Mouse (Mus musculus): ENCODE data around the gene Abi2. TPM values are rescaled to one million over a fixed set of nuclear protein-coding genes. Genes with fewer than 3 reads are reported as not detected.

The Abi2 gene
- polyA plus RNA-seq, 1 experiment = 54.8 TPM

DNA sequence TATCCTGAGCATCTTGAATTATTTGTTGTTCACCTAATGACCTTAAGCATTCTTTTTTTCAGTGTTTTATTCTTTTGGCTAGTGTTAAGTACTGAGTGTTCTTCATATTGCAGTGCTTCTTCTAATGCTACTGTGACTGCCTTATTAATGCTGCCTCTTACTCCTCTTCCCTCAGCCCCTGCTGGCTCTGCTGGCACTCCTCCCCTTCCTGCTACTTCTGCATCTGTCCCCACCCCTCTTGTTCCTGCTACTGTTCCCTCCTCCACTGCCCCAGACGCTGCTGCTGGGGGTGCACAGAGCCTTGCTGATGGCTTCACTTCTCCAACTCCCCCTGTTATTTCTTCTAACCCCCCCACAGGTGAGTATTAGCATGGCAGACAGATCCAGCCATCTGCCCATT, 40.5 kb downstream of the Abi2 start:
- TF ChIP-seq POLR2A (IDR thresholded peaks at IDR 0.05; ENCODE audit: borderline replicate concordance, insufficient read depth, low read length) (no peak), CTCF (IDR thresholded peaks at IDR 0.05; ENCODE audit: borderline replicate concordance, insufficient read depth, low read depth, low read length) (no peak)
- DNase-seq = peak in 1 of 2 experiments; percentile 18
- WGBS = 4% methylated on average over 1 of the region's 1 CpGs
- peaks cover 3% of the 10 kb centered on the region for H3K4me1 ChIP-seq (ENCODE audit: control insufficient read depth, insufficient read depth, low read length)
- no peak overlapping the region for H3K27ac ChIP-seq (ENCODE audit: insufficient read depth, low read length)
- H3K27me3 ChIP-seq (ENCODE audit: control insufficient read depth, insufficient read depth, low read length) = no peaks in the 10 kb centered on the region
- no peak overlapping the region for H3K4me3 ChIP-seq (replicated peaks; ENCODE audit: insufficient read depth, low read depth, low read length)

DNA sequence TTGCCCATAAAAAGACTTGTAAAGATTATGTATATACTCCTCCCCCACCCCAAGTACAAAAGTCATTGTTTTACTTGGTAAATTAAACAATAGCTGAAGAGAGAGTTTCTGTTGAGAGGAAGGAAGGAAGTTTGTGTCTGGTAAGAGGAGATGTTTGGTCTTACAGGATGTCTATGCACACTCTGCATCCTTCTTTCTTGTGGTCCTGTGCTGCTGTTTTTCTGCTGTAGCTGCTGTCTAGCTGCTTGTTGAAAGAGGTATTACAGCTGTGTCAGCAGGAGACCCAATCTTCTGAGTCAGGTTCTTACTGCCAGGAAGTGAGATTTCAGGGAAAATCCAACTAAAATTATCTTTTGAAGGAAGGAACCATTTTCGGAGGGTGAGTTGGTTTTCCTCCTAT, 51.2 kb downstream of the Abi2 start:
- no peak for DNase-seq
- Histone ChIP-seq H3K4me1 (ENCODE audit: control insufficient read depth, insufficient read depth, low read length) (no peaks in the 10 kb centered on the region), H3K27ac (ENCODE audit: insufficient read depth, low read length) (no peak overlapping the region), H3K4me3 (replicated peaks; ENCODE audit: insufficient read depth, low read depth, low read length) (no peak overlapping the region), H3K27me3 (ENCODE audit: control insufficient read depth, insufficient read depth, low read length) (no peaks in the 10 kb centered on the region)
- 87% methylated on average over 1 of the region's 1 CpGs for WGBS
- TF ChIP-seq POLR2A (IDR thresholded peaks at IDR 0.05; ENCODE audit: borderline replicate concordance, insufficient read depth, low read length) (no peak), CTCF (IDR thresholded peaks at IDR 0.05; ENCODE audit: borderline replicate concordance, insufficient read depth, low read depth, low read length) (no peak)

GRCm38 (mm10) chr1:60469491-60469890, 60.1 kb downstream of the Abi2 start:
- no peak for TF ChIP-seq CTCF (IDR thresholded peaks at IDR 0.05; ENCODE audit: borderline replicate concordance, insufficient read depth, low read depth, low read length)
- TF ChIP-seq POLR2A (IDR thresholded peaks at IDR 0.05; ENCODE audit: borderline replicate concordance, insufficient read depth, low read length) = no peak
- DNase-seq = no peak
- H3K27ac ChIP-seq (ENCODE audit: insufficient read depth, low read length) = no peak overlapping the region

DNA sequence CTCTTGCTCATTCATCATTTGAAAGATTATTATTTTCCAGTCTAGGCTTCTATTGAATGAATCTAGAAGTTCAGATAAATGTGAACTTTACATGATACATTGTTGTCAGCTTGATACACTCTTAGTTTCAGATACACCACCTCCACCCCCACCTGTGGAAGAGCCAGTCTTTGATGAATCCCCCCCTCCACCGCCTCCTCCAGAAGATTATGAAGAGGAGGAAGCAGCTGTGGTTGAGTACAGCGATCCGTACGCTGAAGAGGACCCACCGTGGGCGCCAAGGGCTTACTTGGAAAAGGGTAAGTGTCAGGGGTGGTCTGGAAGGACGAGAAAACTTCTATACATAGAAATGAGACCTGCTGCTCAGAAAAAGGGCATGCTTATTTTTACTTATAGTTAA, 61.1 kb downstream of the Abi2 start:
- no peak overlapping the region for H3K27ac ChIP-seq (ENCODE audit: insufficient read depth, low read length)
- DNase-seq = no peak
- 82% methylated on average over 7 of the region's 7 CpGs for WGBS
- no peak for TF ChIP-seq POLR2A (IDR thresholded peaks at IDR 0.05; ENCODE audit: borderline replicate concordance, insufficient read depth, low read length)
- no peak for TF ChIP-seq CTCF (IDR thresholded peaks at IDR 0.05; ENCODE audit: borderline replicate concordance, insufficient read depth, low read depth, low read length)
- H3K4me3 ChIP-seq (replicated peaks; ENCODE audit: insufficient read depth, low read depth, low read length) = no peak overlapping the region
- H3K4me1 ChIP-seq (ENCODE audit: control insufficient read depth, insufficient read depth, low read length) = no peaks in the 10 kb centered on the region
- no peaks in the 10 kb centered on the region for H3K27me3 ChIP-seq (ENCODE audit: control insufficient read depth, insufficient read depth, low read length)

More at GRCm38 (mm10) chr1:60469491-60469890, 60.1 kb downstream of the Abi2 start:
- H3K4me1 ChIP-seq (ENCODE audit: control insufficient read depth, insufficient read depth, low read length) = no peaks in the 10 kb centered on the region
- H3K4me3 ChIP-seq (replicated peaks; ENCODE audit: insufficient read depth, low read depth, low read length) = no peak overlapping the region
- 72% methylated on average over 2 of the region's 2 CpGs for WGBS
- no peaks in the 10 kb centered on the region for H3K27me3 ChIP-seq (ENCODE audit: control insufficient read depth, insufficient read depth, low read length)

DNA sequence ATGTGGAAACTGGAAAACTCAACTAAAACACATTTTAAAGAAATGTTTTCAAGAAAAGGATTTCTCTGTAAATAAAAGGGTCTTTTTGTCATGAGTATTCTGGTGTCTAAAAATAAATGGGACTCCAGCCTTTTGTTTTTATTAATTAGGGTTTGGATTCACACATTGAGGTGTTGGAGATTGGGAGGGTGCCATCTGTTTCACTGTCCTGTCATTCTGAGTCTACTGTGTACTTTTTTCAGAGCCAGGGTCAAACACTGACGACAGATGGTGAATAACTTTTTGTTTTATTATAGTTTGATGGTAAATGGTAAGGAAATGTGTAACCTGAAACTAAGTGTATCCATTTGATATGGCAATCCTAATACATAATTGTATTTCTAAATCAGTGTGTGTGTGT, 72.1 kb downstream of the Abi2 start:
- Histone ChIP-seq H3K4me1 (ENCODE audit: control insufficient read depth, insufficient read depth, low read length) (peaks cover 4% of the 10 kb centered on the region; the same call in 1 of the 2 replicates), H3K27me3 (ENCODE audit: control insufficient read depth, insufficient read depth, low read length) (no peaks in the 10 kb centered on the region), H3K27ac (ENCODE audit: insufficient read depth, low read length) (no peak overlapping the region), H3K4me3 (replicated peaks; ENCODE audit: insufficient read depth, low read depth, low read length) (no peak overlapping the region)
- DNase-seq = peak in 1 of 2 experiments; percentile 68
- TF ChIP-seq CTCF (IDR thresholded peaks at IDR 0.05; ENCODE audit: borderline replicate concordance, insufficient read depth, low read depth, low read length) (no peak), POLR2A (IDR thresholded peaks at IDR 0.05; ENCODE audit: borderline replicate concordance, insufficient read depth, low read length) (no peak)
- WGBS = 5% methylated on average over 1 of the region's 1 CpGs

GRCm38 (mm10) chr1:60482881-60483280, 73.5 kb downstream of the Abi2 start:
- TF ChIP-seq POLR2A (IDR thresholded peaks at IDR 0.05; ENCODE audit: borderline replicate concordance, insufficient read depth, low read length) (no peak), CTCF (IDR thresholded peaks at IDR 0.05; ENCODE audit: borderline replicate concordance, insufficient read depth, low read depth, low read length) (no peak)
- Histone ChIP-seq H3K27ac (ENCODE audit: insufficient read depth, low read length) (no peak overlapping the region), H3K4me1 (ENCODE audit: control insufficient read depth, insufficient read depth, low read length) (peaks cover 4% of the 10 kb centered on the region; the same call in 1 of the 2 replicates), H3K4me3 (replicated peaks; ENCODE audit: insufficient read depth, low read depth, low read length) (no peak overlapping the region), H3K27me3 (ENCODE audit: control insufficient read depth, insufficient read depth, low read length) (no peaks in the 10 kb centered on the region)
- no peak for DNase-seq
- WGBS = 98% methylated on average over 1 of the region's 1 CpGs

GRCm38 (mm10) chr1:60485649-60486048, 76.2 kb downstream of the Abi2 start:
- TF ChIP-seq POLR2A (IDR thresholded peaks at IDR 0.05; ENCODE audit: borderline replicate concordance, insufficient read depth, low read length) (no peak), CTCF (IDR thresholded peaks at IDR 0.05; ENCODE audit: borderline replicate concordance, insufficient read depth, low read depth, low read length) (no peak)
- Histone ChIP-seq H3K27ac (ENCODE audit: insufficient read depth, low read length) (no peak overlapping the region), H3K27me3 (ENCODE audit: control insufficient read depth, insufficient read depth, low read length) (no peaks in the 10 kb centered on the region), H3K4me1 (ENCODE audit: control insufficient read depth, insufficient read depth, low read length) (peaks cover 28% of the 10 kb centered on the region), H3K4me3 (replicated peaks; ENCODE audit: insufficient read depth, low read depth, low read length) (no peak overlapping the region)
- no peak for DNase-seq
- 88% methylated on average over 3 of the region's 3 CpGs for WGBS

DNA sequence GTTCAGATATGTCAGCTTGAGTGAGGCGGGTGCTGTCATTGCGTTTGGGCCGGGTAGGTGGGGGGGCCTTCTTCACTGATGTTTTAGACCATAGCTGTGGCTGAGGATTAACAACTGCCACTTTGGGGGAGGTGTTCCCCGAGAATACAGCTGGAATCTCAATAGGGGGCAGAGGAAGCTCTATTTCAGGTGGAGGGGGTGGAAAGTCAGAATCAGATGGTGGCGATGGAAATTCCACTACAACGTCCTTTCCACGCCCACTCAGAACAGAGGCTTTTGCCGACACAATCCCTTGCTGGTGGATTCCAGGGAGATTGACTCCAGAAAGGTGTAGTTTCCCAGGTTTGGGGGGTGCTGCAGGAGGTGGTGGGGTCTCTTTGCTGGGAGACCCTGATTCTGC, 79.2 kb downstream of the Abi2 start:
- TF ChIP-seq CTCF (IDR thresholded peaks at IDR 0.05; ENCODE audit: borderline replicate concordance, insufficient read depth, low read depth, low read length) = no peak
- no peak for TF ChIP-seq POLR2A (IDR thresholded peaks at IDR 0.05; ENCODE audit: borderline replicate concordance, insufficient read depth, low read length)
- no peak overlapping the region for H3K4me3 ChIP-seq (replicated peaks; ENCODE audit: insufficient read depth, low read depth, low read length)
- no peaks in the 10 kb centered on the region for H3K27me3 ChIP-seq (ENCODE audit: control insufficient read depth, insufficient read depth, low read length)
- WGBS = 77% methylated on average over 8 of the region's 8 CpGs
- H3K27ac ChIP-seq (ENCODE audit: insufficient read depth, low read length) = no peak overlapping the region
- peaks cover 29% of the 10 kb centered on the region for H3K4me1 ChIP-seq (ENCODE audit: control insufficient read depth, insufficient read depth, low read length)
- no peak for DNase-seq
